Mouse (Mus musculus) embryonic fibroblast, embryonic 13.5 days (primary cell): Measurements from ENCODE around the gene Ttc28.

Experiments used
- CTCF ChIP-seq: IDR thresholded peaks from 2 replicates; pipeline ENCODE4 v1.5.1; 2011; ENCODE audit warnings: mild to moderate bottlenecking, control low read depth, low read length, moderate library complexity, borderline replicate concordance; ENCODE audit not compliant: insufficient read depth
- POLR2A ChIP-seq: IDR thresholded peaks from 2 replicates; pipeline ENCODE4 v1.6.1; 2011; ENCODE audit warnings: low read depth, mild to moderate bottlenecking, control low read depth, low read length, moderate library complexity

DNA sequence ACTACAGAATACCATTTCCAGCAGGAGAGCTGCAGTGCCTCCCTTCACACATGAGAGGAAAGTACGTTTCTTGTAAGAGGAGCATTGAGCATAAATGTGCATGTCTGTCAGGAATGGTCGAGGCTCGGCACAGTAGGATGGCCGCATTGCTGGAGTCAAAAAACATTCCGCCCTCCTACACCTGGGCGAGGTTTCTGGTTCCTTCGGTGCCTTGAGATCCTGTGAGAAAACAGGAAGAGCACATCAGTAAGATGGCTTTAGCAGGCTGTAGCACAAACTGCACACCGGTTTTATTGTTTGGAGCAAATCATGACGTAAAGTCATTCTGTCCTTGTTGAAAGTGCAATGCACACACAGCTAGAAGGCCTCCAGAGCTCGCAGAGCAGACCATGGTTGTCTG lies 235.0 kb downstream of the Ttc28 start:
- TF ChIP-seq POLR2A (no peak), CTCF (no peak)
